Mouse (Mus musculus): ENCODE measurements around the gene Scube1. TPM values are rescaled to one million over a fixed set of nuclear protein-coding genes. Genes with fewer than 3 reads are reported as not detected.

Gene Scube1
- total RNA-seq (2021): 3.9 and 4.8 TPM in 2 replicates
- long read RNA-seq, partial matches to known transcripts: 0 of 1 reads
- long read RNA-seq, other reads (novel, unspliced or antisense): 1 of 1 reads

DNA sequence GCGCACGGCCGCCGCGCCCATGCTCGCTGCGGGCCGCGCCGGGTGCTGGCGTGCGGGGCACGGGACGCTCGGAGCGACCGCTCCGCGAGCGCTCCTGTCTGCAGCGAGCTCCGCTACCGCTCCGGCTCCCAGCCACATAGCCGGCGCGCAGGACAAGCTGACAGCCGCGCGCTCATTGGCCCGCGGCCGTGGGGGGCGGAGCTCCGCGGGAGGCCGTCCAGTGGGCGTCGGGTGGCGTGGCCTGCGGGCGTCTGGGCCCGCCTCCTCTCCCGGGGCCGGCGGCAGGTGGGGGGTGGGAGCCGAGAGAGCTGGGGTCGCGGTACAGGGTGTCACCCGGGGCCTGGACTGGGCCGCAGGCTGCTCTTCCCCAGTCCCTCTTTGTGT lies at the start of gene Scube1:
Gene Scube1, minus strand, starts transcription at position 136 of the 384 bp plus-strand sequence.
- DNase-seq: peak; percentile 91

- no peak for DNase-seq
These were observed 48.1 kb upstream of the Scube1 start for GRCm38 (mm10) chr15:83772953-83773352.

DNA sequence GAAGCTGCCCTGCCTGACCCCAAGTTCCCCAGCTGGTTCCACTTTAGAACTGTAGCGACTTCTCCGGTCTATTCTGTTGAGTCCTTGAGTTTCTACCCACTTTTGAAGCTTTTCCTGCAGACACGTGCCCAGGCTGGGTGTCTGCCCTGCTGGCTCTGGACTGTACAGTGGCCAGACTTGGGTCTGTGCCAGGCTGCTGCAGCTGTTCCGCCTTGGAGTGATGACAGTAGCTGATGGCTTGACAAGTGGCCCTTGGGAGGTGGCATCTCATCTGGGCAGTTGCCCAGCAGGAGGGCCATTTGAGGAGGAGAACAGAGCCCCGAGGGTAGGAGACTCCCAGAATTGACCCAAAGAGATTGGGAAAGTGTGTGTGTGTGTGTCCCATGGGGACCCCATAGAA lies 47.6 kb upstream of the Scube1 start:
- DNase-seq: peak; percentile 39

DNA sequence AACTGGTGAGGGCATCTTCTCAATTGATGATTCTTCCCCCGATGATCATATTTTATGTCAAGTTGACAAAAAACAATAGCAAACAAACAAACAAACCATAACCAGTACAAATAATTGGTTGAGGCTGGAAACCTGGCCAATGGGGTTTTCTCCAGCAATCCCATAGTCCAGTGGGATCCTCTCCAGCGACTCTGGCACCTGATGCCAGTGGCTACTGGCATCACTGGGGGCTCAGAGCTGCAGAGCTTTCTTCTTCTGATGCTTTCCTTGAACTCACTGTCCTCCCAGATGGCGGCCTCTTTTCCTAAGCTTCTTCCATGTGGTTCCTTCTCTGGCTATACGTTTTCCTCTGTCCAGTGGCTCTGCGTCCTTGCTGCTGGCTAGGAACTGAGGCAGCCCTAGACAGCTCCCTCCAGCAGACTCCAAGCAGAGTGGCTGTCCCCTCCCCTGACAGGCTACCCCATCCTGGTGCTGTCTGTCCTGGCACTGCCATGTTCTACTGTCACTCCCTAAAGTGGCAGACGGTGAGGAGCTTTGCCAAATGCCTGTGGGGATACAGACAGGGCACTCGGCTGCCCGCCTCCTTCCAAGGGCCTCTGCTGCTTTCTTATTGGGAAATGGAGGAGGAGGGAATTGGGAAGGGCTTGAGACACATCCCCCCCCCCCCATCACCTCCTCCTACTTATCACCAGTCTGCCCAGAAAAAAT lies 46.7 kb upstream of the Scube1 start:
- no peak for DNase-seq

DNA sequence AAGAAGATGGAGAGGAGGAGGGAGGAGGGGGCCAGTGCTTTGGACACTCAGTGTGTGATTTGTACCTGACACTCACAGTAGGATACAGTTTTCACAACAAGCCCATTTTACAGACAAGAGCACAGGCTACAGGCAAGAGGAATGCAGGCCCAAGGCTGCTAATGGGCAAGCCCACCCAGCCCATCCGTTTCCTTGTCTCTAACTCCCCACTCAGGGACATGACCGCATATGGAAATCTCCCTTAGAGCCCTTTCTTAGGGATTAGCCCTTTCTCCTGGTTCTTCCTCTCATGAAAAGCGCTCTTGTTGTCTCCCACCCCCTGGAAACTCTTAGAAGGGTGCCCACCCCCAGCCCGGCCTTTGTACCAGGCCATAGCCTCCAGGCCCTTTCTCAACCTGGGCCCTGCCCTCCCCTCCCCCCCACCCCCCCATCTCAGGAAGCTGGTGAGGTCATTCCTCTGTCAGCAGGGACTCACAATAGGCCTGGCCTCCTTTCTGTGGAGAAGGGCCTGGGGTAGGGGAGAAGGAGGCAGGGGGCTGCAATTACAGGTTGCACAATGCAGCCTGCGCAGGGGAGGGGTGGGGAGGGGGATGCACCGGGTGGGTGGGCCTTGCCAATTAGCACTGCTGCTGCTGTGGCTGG lies 40.7 kb upstream of the Scube1 start:
- DNase-seq: no peak

- no peak for DNase-seq
These were observed 36.7 kb upstream of the Scube1 start for GRCm38 (mm10) chr15:83761512-83761911.

- DNase-seq: peak; percentile 40
These were observed 35.9 kb upstream of the Scube1 start for GRCm38 (mm10) chr15:83760683-83761082.

DNA sequence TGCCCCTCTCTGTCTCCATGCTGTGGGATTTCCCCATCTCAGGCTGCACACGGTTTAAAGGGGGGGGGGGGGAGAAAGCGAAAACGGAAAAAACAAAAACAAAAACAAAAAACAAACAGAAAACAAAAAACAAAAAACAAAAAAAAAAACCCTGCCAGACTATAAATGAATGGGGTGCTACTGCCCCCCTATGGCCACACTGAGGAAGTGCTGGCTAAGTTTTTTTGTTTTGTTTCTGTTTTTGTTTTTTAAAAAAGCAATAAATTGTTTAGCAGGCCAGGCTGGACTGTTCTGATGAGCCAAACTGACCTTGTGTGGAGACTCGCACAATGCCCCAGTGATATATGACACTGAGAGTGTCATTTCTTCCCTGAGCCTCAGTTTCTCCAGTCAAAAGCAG lies 34.1 kb upstream of the Scube1 start:
- no peak for DNase-seq

GRCm38 (mm10) chr15:83756742-83757141 lies 31.9 kb upstream of the Scube1 start:
- DNase-seq: peak; percentile 29

GRCm38 (mm10) chr15:83749436-83749835 lies 24.6 kb upstream of the Scube1 start:
- no peak for DNase-seq

- no peak for DNase-seq
These were observed 24.2 kb upstream of the Scube1 start for GRCm38 (mm10) chr15:83748986-83749385.

DNA sequence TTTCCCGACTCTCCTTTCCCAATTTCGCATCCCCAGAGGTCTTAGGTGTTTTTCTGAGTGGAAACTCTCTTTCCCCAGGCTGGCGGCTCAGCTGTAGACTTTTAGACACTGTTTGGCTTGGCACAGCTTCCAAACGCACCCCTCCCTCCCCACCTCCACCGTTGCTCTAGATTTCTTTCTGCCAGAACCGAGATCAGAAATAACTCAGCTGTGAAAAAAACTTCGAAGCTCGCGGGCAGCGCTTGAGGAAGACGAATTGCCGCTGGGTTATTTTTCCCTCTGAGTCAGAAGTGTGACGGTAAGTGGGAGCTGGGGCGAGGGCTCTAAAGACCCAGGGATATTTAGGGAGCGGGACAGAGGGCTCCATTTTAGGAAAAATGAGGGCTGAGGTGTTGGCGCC lies 21.5 kb upstream of the Scube1 start:
- no peak for DNase-seq

DNA sequence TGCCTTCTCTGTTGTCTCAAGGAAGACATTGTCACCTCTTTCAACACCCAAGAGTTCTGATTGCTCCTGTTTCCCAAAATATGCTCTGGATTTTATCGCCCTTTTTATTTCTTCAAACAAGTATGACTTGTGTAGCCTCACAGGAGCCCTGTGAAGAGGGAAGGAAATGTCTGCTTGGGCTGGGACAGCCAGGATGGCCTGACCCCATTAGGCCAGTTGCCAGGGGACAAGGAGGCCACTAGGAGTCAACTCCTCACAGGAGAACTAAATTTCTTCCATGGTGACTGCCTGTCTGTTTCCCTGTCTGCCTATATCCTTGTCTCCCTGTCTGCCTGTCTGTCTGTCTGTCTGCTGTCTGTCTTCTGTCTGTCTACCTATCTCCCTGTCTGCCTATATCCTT lies 17.2 kb upstream of the Scube1 start:
- peak; percentile 15 for DNase-seq

DNA sequence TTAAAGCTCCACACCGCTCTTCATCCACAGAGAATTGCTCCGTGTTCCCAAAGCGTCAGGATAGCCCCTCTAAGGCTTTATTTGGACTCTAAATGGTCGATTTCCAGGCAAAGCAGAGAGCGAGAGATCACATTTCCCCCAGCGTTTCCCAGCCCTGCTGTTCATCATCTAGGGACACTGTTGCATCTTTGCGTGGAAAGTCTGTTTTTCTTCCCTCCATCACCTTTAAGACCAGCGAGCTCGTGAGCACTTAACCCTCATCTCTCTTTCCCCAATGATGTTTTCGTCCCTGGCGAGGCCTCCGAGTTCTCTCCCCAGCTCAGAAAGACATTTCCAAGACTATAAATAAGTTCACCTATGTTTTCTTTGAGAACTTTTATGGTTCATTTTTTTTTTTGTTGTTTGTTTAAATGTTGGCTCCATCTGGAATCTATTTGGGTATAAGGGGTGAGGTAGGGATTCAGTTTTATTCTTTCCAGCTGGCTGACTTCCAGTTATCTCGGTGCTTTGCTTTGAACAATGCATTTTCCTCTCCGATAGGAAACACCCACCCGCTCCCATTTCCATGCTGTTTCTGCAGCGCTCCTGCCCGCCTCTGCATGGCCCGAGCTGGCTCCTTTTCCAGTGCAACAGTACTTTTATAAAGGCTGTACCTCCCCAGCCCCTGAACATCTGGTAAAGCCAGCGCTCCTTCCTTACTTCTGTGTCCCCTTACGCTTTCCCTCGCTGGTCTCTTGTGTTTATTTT lies 16.0 kb upstream of the Scube1 start:
- DNase-seq: no peak

GRCm38 (mm10) chr15:83727626-83728025 lies 2.8 kb upstream of the Scube1 start:
- peak; percentile 69 for DNase-seq

DNA sequence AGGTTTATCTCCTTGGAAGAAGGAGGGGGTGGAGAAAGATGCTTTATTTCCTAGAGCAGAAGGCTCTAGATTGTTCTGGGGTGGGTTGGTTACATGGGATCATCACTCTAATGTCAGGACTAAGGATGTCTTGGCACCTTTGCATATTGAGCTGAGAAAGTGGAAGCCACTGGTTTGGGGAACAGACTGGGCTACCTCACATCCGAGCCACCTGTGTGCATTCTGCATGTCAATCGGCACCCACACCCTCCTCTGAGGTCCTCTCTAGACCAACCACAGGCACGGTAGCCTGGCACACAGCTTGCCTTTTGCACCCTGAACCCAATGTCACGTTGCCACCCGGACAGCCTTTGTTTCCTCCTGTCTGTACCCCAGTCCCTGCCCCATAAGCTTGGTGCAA lies 1.9 kb upstream of the Scube1 start:
- no peak for DNase-seq

DNA sequence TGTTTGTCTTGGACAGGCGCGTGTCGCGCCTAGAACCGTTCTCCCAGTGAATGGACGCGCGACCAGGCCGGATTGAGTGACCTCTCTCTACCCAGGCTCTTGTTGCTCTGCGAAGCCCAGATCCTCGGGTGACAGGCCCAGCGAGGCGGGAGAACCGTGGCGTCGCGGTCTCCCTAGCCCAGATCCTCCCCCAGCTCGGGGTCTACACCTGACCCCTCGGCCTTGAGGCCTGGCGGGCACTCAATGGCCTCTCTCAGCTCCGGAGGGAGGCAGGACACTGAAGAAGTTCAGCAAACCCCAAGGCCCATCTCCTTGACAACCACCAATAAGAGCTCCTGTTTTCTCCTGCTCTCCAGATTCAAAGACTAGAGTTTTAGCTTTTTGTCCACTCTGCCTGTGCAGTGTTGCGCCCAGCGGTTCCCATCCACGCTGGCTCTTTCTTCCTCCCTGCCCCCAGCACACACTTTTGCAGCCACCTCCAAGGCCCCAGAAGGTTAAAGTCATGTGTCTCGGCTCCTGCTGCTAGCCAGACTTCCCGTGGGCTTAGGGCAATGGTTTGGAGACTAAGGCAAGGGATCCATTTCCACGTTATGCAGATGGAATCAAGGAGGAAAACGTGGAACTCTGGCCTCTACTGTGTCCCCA lies 857 bp upstream of the Scube1 start:
- DNase-seq: no peak

DNA sequence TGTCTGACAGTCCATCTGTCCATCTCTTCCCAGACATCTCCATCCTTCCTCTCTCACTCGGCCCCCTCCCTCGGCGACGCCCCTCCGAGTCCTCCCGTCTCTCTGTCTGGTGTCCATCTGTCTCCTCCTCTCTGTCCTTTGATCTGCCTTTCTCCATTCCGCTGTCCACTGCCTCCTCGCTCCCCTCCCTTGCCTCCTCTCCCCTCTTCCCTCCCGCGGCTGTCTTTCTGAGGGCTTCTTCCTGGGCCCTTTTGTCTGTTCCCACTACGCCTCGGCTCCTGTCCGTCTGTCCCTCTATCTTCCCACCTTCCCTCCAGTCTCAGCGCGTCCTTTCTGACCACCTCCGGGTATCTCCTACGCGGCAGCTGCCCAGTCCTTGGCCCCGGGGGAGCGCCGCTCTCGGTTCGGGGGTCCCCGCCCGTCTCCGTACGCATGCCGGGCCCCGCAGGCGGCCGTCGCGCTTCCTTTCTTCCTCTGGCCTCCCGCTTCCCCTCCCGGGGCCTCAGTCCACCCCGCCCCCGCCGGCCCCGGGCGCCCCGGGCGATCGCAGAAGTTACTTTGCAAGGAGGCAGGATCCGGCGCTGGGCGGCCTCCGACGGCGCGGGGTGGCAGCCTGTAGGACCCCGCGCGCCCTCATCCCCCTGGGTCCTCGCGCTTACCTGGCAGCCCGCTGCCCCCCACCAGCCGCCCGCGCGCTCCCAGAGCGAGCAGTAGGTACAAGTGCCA lies 498 bp downstream of the Scube1 start:
- peak; percentile 25 for DNase-seq

DNA sequence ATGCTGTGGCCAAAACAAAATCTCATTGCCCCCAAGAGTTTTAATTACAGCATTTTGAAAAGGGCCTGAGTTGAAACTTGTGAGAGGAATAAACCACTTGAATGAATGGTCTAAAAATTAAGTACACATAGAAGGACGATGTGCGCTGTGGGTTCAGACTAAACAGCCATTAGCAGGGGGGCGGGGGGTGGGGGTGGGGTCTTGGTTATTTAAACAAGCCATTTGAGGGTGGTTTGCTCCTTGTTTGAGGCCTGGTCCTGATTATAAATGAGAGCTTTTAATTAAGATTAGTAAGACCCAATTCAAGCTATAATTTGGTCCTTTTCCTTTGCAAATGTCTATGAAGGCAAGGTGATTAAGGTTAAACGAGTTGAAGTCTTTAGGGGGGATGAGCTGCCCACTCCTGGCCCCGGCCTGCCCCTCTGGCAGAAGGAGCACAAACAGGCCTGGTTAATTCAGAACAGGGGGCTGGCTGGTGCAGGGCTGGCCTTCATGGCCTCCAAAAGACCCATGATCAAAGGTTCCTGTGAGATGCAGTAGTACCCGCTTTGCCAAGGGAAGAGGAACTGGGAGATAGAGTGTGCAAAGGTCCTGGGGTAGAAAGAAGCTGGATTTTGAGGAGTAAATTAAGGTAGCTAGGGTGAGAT lies 9.1 kb downstream of the Scube1 start:
- no peak for DNase-seq

GRCm38 (mm10) chr15:83712798-83713197 lies 12.0 kb downstream of the Scube1 start:
- no peak for DNase-seq

DNA sequence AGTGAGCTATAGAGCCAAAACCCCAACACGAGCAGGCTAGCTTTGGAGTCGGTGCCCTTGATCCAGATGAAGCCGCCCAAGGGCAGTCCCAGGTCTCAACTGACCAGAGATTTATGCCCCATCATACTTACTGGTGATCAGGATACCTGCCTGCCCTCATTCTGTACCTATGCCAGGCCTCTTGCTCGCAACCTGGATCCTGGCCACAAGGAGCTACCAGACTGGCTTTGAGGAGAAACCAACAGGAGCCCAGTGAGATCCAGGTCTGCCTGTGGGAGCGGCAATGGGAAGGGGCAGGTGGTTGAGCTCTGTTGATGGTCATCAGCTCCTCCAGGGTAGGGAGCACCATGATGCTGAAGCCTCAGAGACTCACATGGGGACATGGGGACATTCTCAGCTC lies 12.5 kb downstream of the Scube1 start:
- DNase-seq: no peak

Measured in adrenal gland, postnatal 25 days (tissue).